Mouse (Mus musculus) C2C12 (cell line): ENCODE data around the gene Gm9844. TPM values are rescaled to one million over a fixed set of nuclear protein-coding genes. Genes with fewer than 3 reads are reported as not detected.
A peak's percentile ranks its signal among the peaks of the same experiment; 100 is the strongest.

Experiments
- H3K27me3 ChIP-seq: one replicate; pipeline ENCODE4 v1.6.1; 2011; ENCODE audit not compliant: control insufficient read depth, insufficient read depth, insufficient read length
- H3K36me3 ChIP-seq: one replicate; pipeline ENCODE4 v1.6.1; 2011; ENCODE audit not compliant: control insufficient read depth, insufficient read depth
- H3K4me3 ChIP-seq: one replicate; pipeline ENCODE4 v1.5.1; 2011; ENCODE audit warnings: mild to moderate bottlenecking, control low read depth; ENCODE audit not compliant: poor library complexity, insufficient read depth, severe bottlenecking
- H3K79me2 ChIP-seq: one replicate; pipeline ENCODE4 v1.6.1; 2011; ENCODE audit not compliant: control insufficient read depth, insufficient read depth
- H3K79me3 ChIP-seq: one replicate; pipeline ENCODE4 v1.6.1; 2011; ENCODE audit warnings: low read depth, control low read depth
- H3ac ChIP-seq: one replicate; pipeline ENCODE3; 2011; ENCODE audit warnings: low read depth; ENCODE audit not compliant: control insufficient read depth, insufficient read length
- CEBPB ChIP-seq: IDR thresholded peaks from one replicate; pipeline ENCODE4 v1.6.1; 2011; ENCODE audit warnings: low read depth, mild to moderate bottlenecking, control low read depth, moderate library complexity
- CTCF ChIP-seq: IDR thresholded peaks from one replicate; pipeline ENCODE4 v1.5.1; 2011; ENCODE audit not compliant: control insufficient read depth, insufficient read depth, insufficient read length
- FOSL1 ChIP-seq: IDR thresholded peaks from one replicate; pipeline ENCODE4 v1.8.0; 2011; ENCODE audit warnings: mild to moderate bottlenecking, low read length; ENCODE audit not compliant: poor library complexity, insufficient read depth, severe bottlenecking
- MAX ChIP-seq: IDR thresholded peaks from one replicate; pipeline ENCODE4 v1.6.1; 2011; ENCODE audit warnings: mild to moderate bottlenecking, control low read depth
- MYOD1 ChIP-seq: IDR thresholded peaks from one replicate; pipeline ENCODE4 v1.6.1; 2011; ENCODE audit warnings: low read depth; ENCODE audit not compliant: control insufficient read depth, insufficient read length
- MYOG ChIP-seq: IDR thresholded peaks from one replicate; pipeline ENCODE4 v1.6.1; 2011; ENCODE audit not compliant: control insufficient read depth, insufficient read length; ENCODE audit errors: extremely low read depth
- USF1 ChIP-seq: IDR thresholded peaks from one replicate; pipeline ENCODE4 v1.6.1; 2011; ENCODE audit warnings: low read depth, mild to moderate bottlenecking, control low read depth, moderate library complexity
- polyA plus RNA-seq: library from polyadenylated mRNA; unstranded; fragments of >200 nt; fragmentation: generic; extraction: Trizol; gene quantifications from one replicate; pipeline ENCODE4 v1.2.1, GENCODE M21; 2012; ENCODE audit warnings: missing spikeins

Gene Gm9844
- polyA plus RNA-seq, 1 experiment = 25.5 TPM

DNA sequence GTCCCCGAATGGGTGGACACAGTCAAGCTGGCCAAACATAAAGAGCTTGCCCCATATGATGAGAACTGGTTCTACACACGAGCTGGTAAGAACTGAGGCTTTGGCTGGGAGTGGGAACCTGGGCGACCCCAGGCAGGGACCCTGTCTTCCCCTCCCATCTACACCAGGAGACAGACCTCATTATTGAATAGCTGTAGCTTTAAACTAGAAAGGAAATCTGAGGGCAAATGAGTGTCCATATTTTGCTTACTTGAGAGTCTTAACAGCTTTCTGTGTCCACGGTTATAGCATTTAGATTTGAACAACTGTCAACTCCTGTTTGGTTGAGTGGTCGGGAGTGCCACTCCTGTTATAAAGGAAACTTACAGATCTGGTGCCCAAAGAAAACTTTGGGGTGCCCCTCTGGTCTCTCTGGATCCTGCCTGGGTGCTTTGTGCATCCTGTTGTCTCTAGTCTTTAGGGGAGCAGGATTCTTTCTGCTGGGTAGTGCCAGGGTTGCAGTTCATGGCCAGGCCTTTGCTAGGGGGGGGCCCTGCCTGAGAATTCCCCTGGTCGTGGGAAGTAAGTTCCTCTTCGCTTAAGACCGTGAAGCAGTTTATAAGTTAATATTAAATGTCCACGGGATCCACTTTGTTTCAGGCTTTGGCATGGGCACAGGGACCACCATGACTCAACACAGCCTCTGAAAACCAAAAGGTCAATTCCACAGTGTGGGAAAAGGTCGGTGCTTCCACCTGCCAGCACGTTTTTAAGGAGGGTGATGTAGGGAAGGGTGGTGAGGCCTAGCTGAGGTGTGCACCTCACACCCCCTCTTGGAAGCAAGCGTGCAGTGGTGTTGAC is 23.7 kb downstream of the Gm9844 start:
- Histone ChIP-seq H3K79me2 (peaks cover 50% of the 10 kb centered on the region), H3K36me3 (peaks cover 58% of the 10 kb centered on the region), H3K27me3 (no peaks in the 10 kb centered on the region), H3K79me3 (peaks cover 38% of the 10 kb centered on the region), H3K4me3 (peak overlapping the region; percentile 93), H3ac (peak overlapping the region; percentile 64)
- TF ChIP-seq MYOG (no peak), CEBPB (no peak), MYOD1 (no peak), FOSL1 (no peak), MAX (no peak), CTCF (no peak), USF1 (no peak)

- Histone ChIP-seq H3K27me3 (no peaks in the 10 kb centered on the region), H3K36me3 (peaks cover 64% of the 10 kb centered on the region), H3K4me3 (peak overlapping the region; percentile 93), H3ac (peak overlapping the region; percentile 64), H3K79me2 (peaks cover 50% of the 10 kb centered on the region), H3K79me3 (peaks cover 38% of the 10 kb centered on the region)
- TF ChIP-seq CTCF = no peak
- no peak for TF ChIP-seq CEBPB
- no peak for TF ChIP-seq MYOG
- no peak for TF ChIP-seq USF1
- TF ChIP-seq MYOD1 = no peak
- no peak for TF ChIP-seq MAX
- TF ChIP-seq FOSL1 = no peak
Measured at GRCm38 (mm10) chr7:24886308-24886633, 24.3 kb downstream of the Gm9844 start.

DNA sequence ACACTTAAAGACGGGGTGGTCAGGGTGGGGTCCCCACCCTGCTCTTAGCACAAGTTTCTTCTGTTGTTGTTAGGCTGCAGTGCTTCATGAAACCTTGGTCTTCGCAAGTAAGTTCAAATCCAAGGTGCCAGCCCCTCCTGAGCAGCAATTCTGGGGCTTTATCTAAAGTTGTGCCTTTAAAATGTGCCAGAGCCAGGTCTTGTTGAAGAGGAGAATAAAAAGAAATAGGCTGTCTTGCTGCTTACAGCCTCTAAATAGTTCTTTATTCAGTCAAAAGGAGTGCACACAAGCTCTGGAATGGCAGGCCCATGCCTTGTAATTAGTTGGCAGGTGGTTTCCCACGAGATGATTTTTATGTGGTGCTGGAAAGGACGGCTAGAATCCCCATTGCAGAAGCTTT is 25.1 kb downstream of the Gm9844 start:
- TF ChIP-seq CTCF (no peak), MYOG (no peak), CEBPB (no peak), MAX (no peak), MYOD1 (no peak), USF1 (no peak), FOSL1 (no peak)
- Histone ChIP-seq H3K4me3 (peak overlapping the region; percentile 93), H3ac (peak overlapping the region; percentile 65), H3K79me2 (peaks cover 50% of the 10 kb centered on the region), H3K79me3 (peaks cover 38% of the 10 kb centered on the region), H3K36me3 (peaks cover 64% of the 10 kb centered on the region), H3K27me3 (no peaks in the 10 kb centered on the region)

DNA sequence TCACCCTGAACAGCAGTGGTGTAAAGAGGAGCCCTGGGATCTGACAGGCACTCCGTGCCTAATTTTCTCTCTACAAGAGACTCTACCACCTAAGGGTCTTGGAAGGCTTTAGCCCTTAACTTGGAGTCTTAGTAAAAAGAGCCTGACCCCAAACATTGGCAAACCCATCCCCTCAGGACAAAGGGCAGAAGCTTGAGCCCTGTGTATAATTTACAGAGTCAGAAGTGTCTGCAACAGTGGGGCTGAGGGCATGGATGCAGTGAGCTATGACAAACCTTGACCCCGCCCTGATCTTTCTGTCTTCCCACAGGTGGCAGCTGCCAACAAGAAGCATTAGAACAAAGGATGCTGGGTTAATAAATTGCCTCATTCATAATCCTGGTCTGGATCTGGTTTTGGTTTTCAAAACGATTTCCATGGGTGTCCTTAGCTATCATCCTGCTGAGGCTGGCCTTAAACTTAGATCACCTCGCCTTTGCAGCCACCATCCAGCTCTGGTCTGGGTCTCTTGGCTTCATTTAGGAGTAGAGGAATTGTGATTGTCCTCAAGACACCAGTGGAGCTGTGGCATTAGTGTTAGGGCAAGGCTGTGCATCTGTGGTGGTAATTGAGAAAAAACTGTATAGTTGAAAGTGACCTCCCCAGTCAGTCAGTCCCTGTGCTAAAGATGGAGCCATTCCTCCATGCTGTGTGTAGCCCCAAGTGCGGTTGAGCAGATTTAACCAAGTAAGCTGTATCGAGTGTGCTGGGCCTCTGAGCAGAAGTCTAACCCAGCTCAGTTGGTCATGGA is 27.6 kb downstream of the Gm9844 start:
- H3K79me3 ChIP-seq = peaks cover 38% of the 10 kb centered on the region
- H3K27me3 ChIP-seq = no peaks in the 10 kb centered on the region
- TF ChIP-seq CTCF (no peak), MAX (no peak), FOSL1 (no peak), CEBPB (no peak), MYOD1 (no peak), MYOG (no peak), USF1 (no peak)
- H3K79me2 ChIP-seq = peaks cover 48% of the 10 kb centered on the region
- no peak overlapping the region for H3ac ChIP-seq
- H3K4me3 ChIP-seq = no peak overlapping the region
- peaks cover 64% of the 10 kb centered on the region for H3K36me3 ChIP-seq

DNA sequence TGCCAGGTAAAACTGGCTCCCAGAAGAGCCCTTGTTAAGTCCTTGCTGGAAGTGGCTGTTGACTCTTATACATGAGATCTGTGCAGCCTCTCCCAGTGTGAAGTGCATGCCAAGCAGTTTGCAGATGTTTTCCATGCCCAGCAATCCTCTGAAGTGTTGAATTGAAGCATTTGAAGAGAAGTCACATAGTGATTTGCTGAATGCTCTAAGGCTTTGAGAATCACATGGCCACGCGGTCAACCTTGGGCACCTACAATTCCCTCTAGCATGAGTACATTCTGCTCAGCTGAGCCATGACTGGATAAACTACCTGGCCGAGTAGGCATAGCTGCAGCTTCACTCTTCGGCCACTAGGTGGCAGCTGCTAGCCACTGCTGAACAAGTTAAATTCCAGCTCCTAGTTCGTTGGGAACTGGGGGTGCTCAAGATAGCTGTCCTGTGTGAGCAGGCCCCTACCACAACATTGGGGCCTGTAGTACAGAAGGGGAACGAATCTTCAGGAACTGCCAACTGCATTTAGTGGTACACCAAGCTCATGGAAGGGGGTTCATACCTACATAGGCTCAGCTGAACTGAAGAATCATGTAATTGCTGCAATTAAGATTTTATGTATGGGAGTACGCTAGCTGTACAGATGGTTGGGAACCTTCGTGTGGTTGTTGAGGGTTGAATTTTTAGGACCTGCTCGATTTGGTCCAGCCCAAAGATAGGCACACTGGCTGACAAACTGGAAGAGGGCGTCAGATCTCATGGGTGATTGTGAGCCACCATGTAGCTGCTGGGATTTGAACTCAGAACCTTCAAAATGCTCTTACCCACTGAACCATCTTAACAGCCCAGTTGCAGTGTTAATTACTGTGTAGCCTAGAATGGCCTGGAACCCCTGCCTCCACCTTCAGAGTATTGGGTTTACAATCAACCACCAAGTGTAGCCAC is 28.5 kb downstream of the Gm9844 start:
- Histone ChIP-seq H3K27me3 (no peaks in the 10 kb centered on the region), H3K36me3 (peaks cover 57% of the 10 kb centered on the region), H3K79me2 (peaks cover 38% of the 10 kb centered on the region), H3ac (no peak overlapping the region), H3K79me3 (peaks cover 29% of the 10 kb centered on the region), H3K4me3 (no peak overlapping the region)
- peak; percentile 89 for TF ChIP-seq CTCF
- no peak for TF ChIP-seq MYOD1
- no peak for TF ChIP-seq MYOG
- no peak for TF ChIP-seq MAX
- TF ChIP-seq USF1 = no peak
- TF ChIP-seq FOSL1 = no peak
- no peak for TF ChIP-seq CEBPB
